Mouse (Mus musculus) embryonic stem cell, embryonic (primary cell): ENCODE measurements around the gene Anxa5.

Source experiments
- CTCF ChIA-PET, 4 experiments: fragments of 300-600 bp in 2 of 4; fragments of 350-600 bp in 2 of 4; sonication (Branson Sonifier 250); formaldehyde crosslinking; loops; one replicate each; lab custom pipeline; 2022; ENCODE audit warnings: inconsistent platforms in 2 of 4; lab: Charles Lee
- POLR2A ChIA-PET, 4 experiments: fragments of 300-600 bp in 2 of 4; fragments of 350-600 bp in 2 of 4; sonication (Branson Sonifier 250); formaldehyde crosslinking; loops; one replicate each; lab custom pipeline; 2022; ENCODE audit warnings: antibody characterized with exemption in 4 of 4, inconsistent platforms in 1 of 4; lab: Charles Lee

The Anxa5 gene

GRCm38 (mm10) chr3:36475532-36476087, at the start of gene Anxa5, which contains the start of gene 1810062G17Rik:
Gene Anxa5 (minus strand): TSS chr3:36475894.
Gene 1810062G17Rik (plus strand): TSS chr3:36475937.
- POLR2A ChIA-PET: interaction anchor here in 3 of 4 experiments (0.5 to 2.1 kb wide), 10 partner anchors 10 to 706 kb away, joined by 3 to 9 read pairs (median 5); partner anchors contain the start of genes D3Ertd254e (in 2 of the 3) and Mccc1 (in 1 of the 3)
- CTCF ChIA-PET: interaction anchor here in 3 of 4 experiments (1.0 to 2.7 kb wide), 5 partner anchors 10 to 21 kb away, joined by 3 to 9 read pairs (median 8); no protein-coding TSS in a partner anchor

- CTCF ChIA-PET: no interaction called here
- POLR2A ChIA-PET: interaction anchor here in 1 of 4 experiments (0.9 kb wide), 1 partner anchor 43 kb away, joined by 3 read pairs; no protein-coding TSS in a partner anchor
These were observed 48.8 kb upstream of the Anxa5 start for GRCm38 (mm10) chr3:36524466-36524865.

DNA sequence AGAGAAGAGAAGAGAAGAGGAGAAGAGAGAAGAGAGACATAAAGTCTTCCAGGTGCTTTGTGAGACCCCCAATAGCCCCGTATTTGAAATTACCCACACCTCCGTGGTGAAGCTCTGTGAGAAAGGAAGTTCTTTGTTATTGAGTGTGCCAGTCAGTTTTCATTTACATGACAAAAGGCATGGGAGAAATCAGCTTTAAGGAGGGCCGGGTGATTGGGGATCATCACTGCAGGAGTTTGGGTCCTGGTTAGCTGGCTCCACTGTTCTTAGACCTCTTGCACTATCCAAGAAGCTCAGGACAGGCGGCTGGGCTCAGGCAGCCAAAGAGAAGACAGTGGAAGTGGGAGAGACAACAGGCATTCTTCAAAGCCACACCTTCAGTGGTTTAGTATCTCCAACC, 46.4 kb upstream of the Anxa5 start:
- POLR2A ChIA-PET: interaction anchor here in 3 of 4 experiments (0.6 to 1.5 kb wide), 6 partner anchors 11 to 588 kb away, joined by 3 to 5 read pairs (median 3); no protein-coding TSS in a partner anchor
- CTCF ChIA-PET: interaction anchor here (0.7 to 2.7 kb wide), 7 partner anchors 10 to 266 kb away, joined by 3 to 14 read pairs (median 3); no protein-coding TSS in a partner anchor

GRCm38 (mm10) chr3:36521073-36522060, 45.7 kb upstream of the Anxa5 start, which contains the start of gene Gm11549:
Gene Gm11549 (minus strand): TSS chr3:36521813.
- POLR2A ChIA-PET: interaction anchor here in 3 of 4 experiments (0.6 to 1.7 kb wide), 11 partner anchors 11 to 587 kb away, joined by 3 to 7 read pairs (median 3); partner anchors contain the start of gene D3Ertd254e (in 1 of the 3)
- CTCF ChIA-PET: interaction anchor here (0.6 to 2.7 kb wide), 10 partner anchors 16 to 165 kb away, joined by 3 to 14 read pairs (median 4); no protein-coding TSS in a partner anchor

DNA sequence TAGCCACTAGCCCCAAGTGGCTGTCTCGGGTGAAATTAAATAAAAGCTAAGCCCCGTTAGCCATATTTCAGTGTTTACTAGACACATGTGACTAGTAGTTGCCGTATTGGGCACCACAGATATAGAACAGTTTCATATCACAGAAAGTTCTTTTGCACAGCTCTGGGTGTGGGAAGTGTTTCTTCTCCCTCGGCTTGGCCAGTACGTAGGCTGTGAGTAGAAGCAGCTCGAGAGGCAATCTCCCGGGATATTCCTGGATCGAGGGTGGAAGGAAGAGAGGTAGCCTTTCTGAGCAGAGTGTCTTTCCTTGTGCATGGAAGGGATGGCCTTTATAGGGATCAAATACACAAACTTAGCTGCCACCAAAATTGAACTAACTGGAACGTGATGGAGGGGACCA, 40.5 kb upstream of the Anxa5 start:
- ChIA-PET POLR2A (interaction anchor here in 1 of 4 experiments (0.6 kb wide), 1 partner anchor 38 kb away, joined by 3 read pairs; no protein-coding TSS in a partner anchor), CTCF (no interaction called here)

DNA sequence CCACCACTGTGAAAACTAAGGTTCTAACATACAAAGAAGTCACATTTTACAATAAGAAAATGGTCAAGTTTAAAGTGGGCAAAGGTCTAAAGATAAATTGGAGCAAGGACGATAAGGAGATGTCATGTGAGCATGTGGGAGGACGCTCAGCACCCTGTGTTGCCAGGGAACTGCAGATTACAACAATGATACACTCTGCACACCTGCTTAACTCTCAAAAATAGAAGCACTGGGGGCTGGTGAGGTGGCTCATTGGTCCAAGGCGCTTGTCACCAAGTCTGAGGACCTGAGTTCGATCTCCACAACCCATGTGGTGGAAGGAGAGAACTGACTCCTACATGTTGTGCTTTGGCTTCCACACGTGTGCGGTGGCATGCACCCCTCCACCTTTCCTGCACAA, 35.8 kb upstream of the Anxa5 start:
- CTCF ChIA-PET: interaction anchor here in 1 of 4 experiments (1.1 kb wide), 1 partner anchor 14 kb away, joined by 3 read pairs; no protein-coding TSS in a partner anchor

GRCm38 (mm10) chr3:36505809-36506735, 30.4 kb upstream of the Anxa5 start:
- POLR2A ChIA-PET: interaction anchor here in 1 of 4 experiments (1.1 kb wide), 1 partner anchor 41 kb away, joined by 3 read pairs; no protein-coding TSS in a partner anchor

More for the DNA sequence above, 35.8 kb upstream of the Anxa5 start:
- POLR2A ChIA-PET: no interaction called here

GRCm38 (mm10) chr3:36505306-36505705, 29.6 kb upstream of the Anxa5 start:
- CTCF ChIA-PET: interaction anchor here in 3 of 4 experiments (0.7 to 1.7 kb wide), 3 partner anchors 10 to 115 kb away, joined by 3 to 5 read pairs (median 3); no protein-coding TSS in a partner anchor

More at GRCm38 (mm10) chr3:36505809-36506735, 30.4 kb upstream of the Anxa5 start:
- CTCF ChIA-PET: interaction anchor here in 3 of 4 experiments (0.7 to 1.5 kb wide), 5 partner anchors 9 to 906 kb away, joined by 3 to 5 read pairs (median 4); no protein-coding TSS in a partner anchor

DNA sequence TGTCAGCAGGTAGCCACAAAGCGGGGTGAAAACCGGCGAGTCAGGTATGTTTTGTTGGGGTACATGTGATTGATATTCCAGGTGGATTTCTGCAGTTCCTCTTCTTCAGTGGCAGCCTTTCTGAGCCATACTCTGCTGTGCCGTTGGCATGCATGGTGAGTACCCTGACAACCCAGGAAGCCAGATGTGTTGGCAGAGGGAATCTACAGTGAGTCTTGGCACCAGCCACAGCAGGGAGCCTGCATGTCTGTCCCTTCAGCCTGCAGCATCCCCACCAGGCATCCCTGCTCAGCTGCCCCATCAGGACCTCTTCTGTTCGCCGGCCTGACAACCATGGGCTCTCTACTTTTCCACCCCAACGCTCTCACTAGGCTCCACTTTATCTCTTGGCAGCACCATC, 25.9 kb upstream of the Anxa5 start:
- CTCF ChIA-PET: interaction anchor here in 1 of 4 experiments (0.8 kb wide), 1 partner anchor 64 kb away, joined by 3 read pairs; no protein-coding TSS in a partner anchor
- POLR2A ChIA-PET: no interaction called here

More at GRCm38 (mm10) chr3:36505306-36505705, 29.6 kb upstream of the Anxa5 start:
- POLR2A ChIA-PET: interaction anchor here in 1 of 4 experiments (1.1 kb wide), 1 partner anchor 40 kb away, joined by 3 read pairs; no protein-coding TSS in a partner anchor

- ChIA-PET POLR2A (no interaction called here), CTCF (interaction anchor here in 2 of 4 experiments (0.8 to 1.4 kb wide), 2 partner anchors 64 to 170 kb away, joined by 3 to 4 read pairs; no protein-coding TSS in a partner anchor)
These were observed 25.3 kb upstream of the Anxa5 start for GRCm38 (mm10) chr3:36500976-36501375.

GRCm38 (mm10) chr3:36499418-36499817, 23.7 kb upstream of the Anxa5 start:
- POLR2A ChIA-PET: no interaction called here
- CTCF ChIA-PET: no interaction called here

GRCm38 (mm10) chr3:36498224-36498623, 22.5 kb upstream of the Anxa5 start:
- POLR2A ChIA-PET: no interaction called here
- CTCF ChIA-PET: no interaction called here

DNA sequence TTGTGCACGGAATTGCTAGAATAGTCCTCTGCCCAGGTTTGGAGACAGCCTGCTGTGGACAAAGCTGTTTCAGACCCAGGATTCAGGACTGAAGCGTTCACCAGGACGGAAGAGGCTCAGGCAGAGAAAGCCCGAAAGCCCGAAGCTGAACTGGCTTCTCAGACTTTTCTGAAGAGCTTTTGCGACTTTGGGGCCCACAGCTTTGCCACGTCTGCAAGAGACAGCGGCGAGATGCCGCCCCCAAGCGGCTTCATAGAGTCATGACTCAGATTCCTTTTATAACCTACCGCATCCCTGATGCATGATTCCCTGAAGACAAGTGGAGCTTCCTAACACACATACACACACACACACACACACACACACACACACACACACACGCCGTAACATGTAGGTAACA, 21.1 kb upstream of the Anxa5 start:
- ChIA-PET CTCF (interaction anchor here (0.6 to 3.5 kb wide), 48 partner anchors 10 to 1073 kb away, joined by 3 to 20 read pairs (median 4); partner anchors contain the start of genes 1810062G17Rik (in 2 of the 4), Anxa5 (in 2 of the 4), Ccna2 (in 2 of the 4) and Gm11549 (in 2 of the 4)), POLR2A (interaction anchor here in 3 of 4 experiments (0.5 to 1.0 kb wide), 3 partner anchors 25 to 707 kb away, joined by 3 to 4 read pairs (median 3); partner anchors contain the start of gene Gm11549 (in 1 of the 3))

GRCm38 (mm10) chr3:36496273-36496672, 20.6 kb upstream of the Anxa5 start:
- CTCF ChIA-PET: interaction anchor here (0.6 to 3.5 kb wide), 45 partner anchors 10 to 1074 kb away, joined by 3 to 20 read pairs (median 4); partner anchors contain the start of genes 1810062G17Rik (in 3 of the 4), Anxa5 (in 3 of the 4), Gm11549 (in 2 of the 4) and Ccna2 (in 1 of the 4)
- POLR2A ChIA-PET: no interaction called here

DNA sequence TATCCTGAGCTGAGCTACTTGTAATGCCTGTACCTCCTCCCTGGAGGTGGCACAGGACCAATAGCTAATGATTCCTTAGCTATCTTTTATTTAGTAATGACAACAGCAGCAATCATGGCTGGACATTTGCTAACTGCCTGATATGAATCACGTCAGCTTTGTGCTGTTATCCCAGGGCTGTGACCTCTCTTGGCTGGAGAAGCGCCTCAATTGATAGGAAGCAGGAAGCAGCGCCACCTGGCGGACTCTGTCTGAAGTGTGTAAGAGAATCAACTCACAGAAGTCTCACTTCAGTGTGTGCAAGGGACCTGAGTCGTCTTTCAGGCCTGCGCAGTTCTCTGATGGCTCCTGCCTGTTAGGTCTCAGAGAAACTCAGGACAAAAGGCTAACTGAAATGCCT, 19.7 kb upstream of the Anxa5 start:
- CTCF ChIA-PET: interaction anchor here (0.5 to 3.5 kb wide), 56 partner anchors 9 to 733 kb away, joined by 3 to 16 read pairs (median 4); partner anchors contain the start of genes Gm11549 (in 3 of the 4), 1810062G17Rik (in 2 of the 4), Anxa5 (in 2 of the 4) and D3Ertd254e (in 2 of the 4)
- POLR2A ChIA-PET: interaction anchor here in 2 of 4 experiments (0.6 to 1.3 kb wide), 2 partner anchors 287 to 345 kb away, joined by 3 to 5 read pairs; partner anchors contain the start of gene D3Ertd254e (in 1 of the 2)

DNA sequence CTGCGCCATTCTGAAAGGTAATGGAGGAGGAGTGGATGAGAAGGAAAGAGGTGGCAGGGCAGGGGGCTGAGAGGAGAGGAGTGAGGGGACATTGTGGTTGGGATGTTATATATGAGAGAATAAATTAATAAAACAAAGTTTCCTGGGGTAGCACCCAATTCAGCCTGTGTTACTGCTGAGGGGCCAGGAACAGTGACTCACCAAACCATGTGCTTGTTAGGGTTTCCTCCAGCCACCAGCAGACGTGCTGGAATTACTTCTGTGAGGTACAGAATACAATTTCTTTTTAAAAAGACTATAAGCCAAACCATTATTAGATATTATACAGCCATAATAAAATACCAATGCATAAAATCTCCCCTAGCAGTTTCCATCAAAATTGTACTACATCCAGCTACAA, 18.9 kb upstream of the Anxa5 start:
- POLR2A ChIA-PET: interaction anchor here in 2 of 4 experiments (0.6 to 1.3 kb wide), 2 partner anchors 344 to 565 kb away, joined by 3 read pairs; partner anchors contain the start of gene D3Ertd254e (in 1 of the 2)
- CTCF ChIA-PET: interaction anchor here (0.6 to 3.5 kb wide), 33 partner anchors 8 to 522 kb away, joined by 3 to 16 read pairs (median 4); partner anchors contain the start of genes 1810062G17Rik (in 2 of the 4), Anxa5 (in 2 of the 4), D3Ertd254e (in 2 of the 4) and Bbs7 (in 1 of the 4)
